Mouse (Mus musculus) CD4-positive helper T cell, adult 2 months (primary cell): ENCODE measurements around the gene Gpr156.
A peak's percentile ranks its signal among the peaks of the same experiment; 100 is the strongest.

Experiments used
- DNase-seq: peaks from one replicate; pipeline ENCODE4 v3.0.0-alpha.2; 2012; ENCODE audit warnings: low read depth, missing footprints, low spot score

The Gpr156 gene

DNA sequence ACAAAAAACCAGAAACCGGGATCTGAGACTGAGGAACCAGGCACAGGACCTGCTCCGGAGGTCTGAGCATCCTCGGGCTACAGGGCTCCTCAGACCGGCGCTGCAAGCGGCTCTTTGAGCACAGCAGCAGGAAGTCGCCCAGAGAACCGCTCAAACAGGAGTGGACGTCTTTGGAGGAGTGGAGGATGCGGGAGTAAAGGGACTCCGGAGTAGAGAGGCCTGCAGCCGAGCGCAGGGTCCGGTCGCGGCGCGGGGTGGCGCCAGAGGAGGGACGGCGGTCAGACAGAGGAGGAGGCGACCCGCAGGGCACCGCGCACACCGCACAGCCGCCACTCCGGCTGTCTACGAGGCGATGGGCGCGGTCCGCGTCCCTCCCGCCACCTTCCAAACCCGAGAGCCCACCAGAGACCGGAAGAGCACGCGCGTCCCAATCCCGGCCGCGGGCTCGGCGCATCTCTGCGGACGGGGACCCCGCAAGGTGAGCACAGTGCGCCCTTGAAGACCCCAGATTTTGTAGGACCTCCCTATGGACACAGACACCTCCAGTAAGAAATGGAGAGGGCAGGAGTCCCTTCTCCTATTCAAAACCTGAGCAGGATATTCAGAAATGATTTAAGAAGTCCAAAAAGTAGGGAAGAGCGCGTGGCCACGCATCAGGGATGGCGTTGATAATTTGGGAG lies at the start of gene Gpr156:
TSS of gene Gpr156 (plus strand) at position 359 of the 680 bp plus-strand sequence.
- no peak for DNase-seq

DNA sequence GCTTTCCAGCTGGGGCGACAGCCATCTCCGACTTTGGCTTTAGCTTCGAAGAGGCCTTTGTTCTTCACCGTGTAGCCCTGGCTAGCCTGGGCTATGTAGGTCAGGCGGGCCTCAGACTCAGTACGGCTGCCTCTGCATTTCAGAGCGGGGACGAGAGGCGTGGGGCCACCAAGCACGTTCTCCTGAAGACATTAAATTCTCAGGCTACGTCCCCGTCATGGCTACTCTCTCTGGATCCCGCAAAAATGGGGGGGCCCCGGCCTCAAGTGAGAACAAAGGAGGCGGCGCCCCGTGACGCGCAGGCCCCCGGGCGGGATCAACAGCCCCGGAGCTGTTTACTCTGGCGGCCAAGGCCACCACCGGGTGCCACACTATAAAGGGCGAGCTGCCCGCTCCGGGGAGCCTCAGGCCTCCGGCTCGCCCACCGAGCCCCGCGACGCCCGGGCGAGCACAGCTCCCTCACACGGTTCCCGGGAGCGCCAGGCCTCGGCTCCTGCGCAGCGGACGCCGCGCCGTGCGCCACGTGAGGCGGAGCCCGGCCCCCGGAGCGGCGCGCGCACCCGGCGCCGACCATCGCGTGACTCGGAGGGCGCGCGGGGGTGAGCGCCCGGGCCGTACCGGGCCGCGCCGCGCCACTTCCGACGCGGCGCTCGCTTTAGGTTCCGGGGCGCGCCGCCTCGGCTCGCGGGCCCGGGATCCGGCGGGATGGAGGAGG lies 48.3 kb upstream of the Gpr156 start, which contains the start of gene Lrrc58:
TSS of gene Lrrc58 (plus strand) at position 599 of the 715 bp plus-strand sequence.
- DNase-seq: peak; percentile 89

DNA sequence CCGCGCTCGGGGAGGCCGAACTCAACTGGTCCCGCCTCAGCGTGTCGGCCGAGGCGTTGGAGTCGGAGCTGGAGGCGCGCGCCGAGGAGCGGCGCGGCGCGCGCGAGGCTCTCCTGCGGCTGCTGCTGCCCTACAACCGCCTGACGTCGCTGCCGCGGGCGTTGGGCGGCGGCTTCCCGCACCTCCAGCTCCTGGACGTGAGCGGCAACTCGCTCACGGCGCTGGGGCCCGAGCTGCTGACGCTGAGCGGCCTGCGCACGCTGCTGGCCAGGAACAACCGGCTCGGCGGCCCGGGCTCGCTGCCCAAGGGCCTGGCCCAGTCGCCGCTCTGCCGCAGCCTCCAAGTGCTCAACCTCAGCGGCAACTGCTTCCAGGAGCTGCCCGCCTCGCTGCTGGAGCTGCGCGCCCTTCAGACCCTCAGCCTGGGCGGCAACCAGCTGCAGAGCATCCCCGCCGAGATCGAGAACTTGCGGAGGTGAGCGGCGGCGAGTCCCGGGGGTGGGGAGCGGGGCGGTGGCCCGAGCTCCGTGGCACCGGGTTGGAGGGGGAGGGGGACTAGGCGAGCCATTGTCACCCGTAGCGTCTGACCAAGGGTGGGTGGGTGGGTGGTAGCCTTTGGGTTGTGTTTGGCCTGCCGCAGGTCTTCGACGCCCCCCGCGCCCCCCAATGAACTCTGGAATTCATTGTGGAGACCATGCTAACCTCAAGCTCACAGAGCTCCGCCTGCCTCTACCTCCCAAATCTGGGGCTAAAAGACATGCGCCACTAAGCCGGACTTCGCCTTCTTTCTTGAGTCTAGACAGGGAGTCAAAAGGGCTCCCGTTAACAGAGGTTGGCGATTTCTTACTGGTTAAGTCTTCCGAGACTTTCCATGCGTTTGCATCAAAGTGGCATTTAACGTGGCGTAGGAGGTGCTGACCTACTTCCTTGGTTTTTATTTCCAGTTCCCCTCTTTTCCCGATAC lies 47.5 kb upstream of the Gpr156 start:
- DNase-seq: peak; percentile 88

DNA sequence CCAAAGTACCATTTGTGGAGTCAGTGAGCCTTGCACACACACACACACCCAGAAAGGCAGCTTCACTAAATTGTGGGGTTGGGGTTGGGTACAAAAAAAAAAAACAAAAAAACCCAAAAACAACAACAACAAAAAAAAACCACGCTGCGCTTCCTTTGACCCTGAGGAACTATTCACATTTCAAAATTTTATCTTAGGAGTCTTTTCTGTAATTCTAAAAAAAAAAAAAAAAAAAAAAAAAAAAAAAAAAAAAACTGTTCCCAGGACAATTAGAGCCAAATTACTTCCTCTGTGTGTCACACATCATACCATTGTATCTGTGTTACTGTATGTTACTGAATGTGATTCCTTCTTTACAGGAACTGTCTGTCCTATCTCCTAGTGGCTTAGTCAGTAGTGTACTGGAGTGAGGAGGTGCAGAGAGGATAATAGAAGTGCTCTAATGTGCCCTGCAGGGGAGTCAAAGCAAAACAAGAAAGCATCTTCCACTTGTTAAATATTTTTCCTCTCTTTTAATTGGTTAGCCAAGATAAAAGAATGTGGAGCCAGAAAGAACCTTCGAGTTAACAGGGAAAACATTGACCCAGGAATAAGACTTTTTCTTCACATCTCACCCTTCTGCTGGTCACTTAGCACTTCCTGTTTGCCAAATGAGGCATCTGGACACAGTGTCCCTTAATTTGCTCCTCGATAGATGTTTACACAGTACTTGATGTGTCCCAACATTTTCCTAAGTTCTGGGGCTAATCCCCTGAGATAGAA lies 46.6 kb upstream of the Gpr156 start:
- peak; percentile 22 for DNase-seq

DNA sequence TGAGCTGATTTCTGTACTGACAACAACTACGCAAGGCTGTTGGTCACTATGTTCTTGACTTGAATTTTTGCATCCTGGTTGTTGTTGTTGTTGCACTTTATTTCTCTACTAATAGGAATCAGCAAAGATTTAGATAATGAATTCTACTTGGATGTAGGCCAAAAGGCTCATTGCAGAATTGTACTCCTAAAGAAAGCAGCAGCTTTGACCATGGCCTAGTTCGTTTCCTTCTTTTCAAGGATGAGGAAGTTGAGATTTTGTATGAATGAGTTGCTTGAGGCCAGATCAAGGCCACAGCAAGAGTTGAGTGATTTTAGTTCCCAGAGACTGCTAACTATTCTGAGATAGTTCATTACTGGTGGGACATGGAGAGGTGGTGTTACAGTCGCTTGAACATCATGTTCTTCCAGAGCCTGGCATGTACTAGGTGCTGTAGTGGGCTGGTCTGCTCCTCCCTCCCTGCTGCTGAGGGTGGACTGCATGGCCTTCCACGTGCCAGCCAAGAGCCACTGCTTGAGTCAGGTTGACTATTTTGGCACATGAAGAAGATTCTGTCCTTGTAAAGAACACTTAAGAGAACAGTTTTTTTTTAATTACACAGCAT lies 45.1 kb upstream of the Gpr156 start:
- DNase-seq: no peak

DNA sequence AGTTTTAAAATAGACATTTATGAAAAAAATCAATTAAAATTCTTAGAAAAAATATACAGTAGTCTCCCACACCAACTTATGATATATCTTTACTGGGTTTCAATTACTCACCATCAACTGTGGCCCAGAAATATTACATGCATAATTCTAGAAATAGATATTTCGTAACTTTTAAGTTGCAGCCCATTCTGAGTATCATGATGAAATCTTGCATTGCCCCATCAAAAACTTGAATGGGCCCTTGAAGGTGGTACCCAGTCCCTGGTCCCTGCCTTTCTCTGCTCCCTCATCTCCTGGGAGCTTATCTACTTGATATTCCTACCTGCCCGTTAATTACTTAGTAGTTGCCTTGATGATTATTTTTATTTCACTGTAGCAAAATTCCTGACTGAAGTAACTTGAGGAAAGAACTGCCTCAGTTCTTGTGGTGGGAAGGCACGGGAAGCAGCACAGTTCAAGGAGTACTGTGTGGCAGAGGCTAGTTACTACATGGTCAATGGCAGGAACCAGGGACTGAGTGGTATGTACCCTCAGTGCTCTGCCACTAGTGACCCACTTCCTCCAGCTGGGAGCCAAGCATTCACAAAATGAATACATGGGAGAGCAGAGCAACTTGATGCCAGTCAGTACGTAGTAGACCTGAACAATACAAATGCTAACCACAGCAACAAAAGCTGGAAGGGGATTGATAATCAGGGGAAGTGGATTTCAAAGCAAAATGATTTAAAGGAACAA lies 41.6 kb upstream of the Gpr156 start:
- no peak for DNase-seq

DNA sequence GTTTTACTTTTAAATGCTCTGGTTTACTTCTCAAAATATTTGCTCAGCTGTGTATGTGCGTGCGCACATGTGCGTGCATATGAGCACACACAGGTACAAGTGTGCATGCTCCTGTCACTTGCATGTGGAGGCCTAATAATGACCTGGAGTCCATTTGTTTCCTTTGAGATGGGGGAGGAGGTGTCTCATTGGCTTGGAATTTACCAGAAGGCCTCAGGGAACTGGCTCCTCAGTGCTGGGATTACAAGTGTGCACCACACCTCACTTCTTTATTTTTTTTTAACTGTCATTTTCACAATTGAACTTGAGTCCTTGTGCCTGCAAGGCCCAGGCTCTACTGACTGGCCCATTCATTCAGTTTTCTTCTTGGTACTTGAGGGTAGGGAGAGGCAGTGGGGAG lies 38.9 kb upstream of the Gpr156 start:
- no peak for DNase-seq

DNA sequence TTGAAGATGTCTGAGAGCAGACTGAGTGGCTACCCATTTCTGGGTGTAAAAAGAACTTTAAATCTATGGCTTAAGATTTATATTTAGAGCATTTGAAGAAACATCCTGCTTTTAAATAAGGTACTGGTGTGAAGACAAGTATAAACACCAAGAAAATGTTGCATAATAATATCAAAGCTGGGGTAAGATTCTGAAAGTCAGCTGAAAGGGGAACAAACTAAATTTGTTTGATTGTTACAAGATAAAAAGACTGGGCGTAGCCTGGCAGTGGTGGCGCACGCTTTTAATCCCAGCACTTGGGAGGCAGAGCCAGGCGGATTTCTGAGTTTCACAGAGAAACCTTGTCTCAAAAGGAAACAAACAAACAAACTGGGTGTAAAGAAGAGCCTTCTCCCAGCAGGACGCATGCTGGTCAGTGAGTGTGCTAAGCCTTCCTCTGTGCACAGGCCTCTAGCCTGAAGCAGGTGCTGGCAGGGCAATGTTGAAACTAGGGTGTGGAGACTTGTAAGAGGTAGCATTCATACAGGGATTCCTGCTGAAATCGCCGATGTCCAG lies 37.3 kb upstream of the Gpr156 start:
- no peak for DNase-seq

DNA sequence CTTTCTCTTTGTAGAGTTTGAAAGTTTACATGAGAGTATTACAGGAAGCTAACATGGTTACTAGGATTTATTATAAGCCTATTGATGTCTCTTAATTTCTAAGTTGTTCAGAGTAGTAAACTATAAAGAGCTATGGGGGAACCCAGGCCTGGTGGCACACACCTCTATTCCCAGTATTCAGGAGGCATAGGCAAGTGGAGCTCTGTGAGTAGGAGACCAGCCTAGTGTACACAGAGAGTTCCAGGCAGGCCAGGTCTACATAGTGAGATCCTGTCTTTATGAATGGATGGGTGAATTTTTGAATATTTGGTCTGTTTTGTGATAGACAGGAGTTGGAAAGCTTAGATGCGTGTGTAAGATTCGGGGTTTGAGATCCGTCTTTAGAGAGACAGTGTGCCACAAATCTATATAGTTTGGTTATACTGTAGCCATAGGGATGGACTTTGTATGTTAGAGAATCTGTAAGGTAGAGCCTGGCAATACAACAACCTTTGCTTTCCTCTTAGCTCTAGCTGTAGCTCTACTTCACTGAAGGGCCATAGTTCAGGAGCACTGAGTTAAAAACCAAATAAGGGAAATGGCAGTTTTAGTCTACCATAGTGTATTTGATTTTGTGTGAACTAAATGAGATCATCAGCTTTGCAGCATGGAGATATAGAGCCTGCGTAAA lies 36.4 kb upstream of the Gpr156 start:
- no peak for DNase-seq

DNA sequence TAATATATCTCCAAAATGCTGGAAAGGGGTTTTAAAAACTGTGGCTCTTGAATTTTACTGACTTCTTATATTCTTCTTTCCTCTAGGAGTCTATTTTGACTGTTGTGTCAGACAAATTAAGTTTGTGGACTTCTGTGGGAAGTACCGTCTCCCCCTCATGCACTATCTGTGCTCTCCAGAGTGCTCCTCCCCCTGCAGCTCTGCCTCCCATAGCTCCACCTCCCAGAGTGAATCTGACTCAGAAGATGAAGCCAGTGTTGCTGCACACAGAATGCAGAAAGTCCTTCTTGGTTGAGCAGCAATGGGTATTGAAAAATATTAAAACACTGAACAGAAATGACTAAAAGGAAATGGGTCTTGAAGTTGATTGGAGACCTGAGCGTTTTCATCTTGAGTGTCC lies 35.1 kb upstream of the Gpr156 start:
- no peak for DNase-seq

DNA sequence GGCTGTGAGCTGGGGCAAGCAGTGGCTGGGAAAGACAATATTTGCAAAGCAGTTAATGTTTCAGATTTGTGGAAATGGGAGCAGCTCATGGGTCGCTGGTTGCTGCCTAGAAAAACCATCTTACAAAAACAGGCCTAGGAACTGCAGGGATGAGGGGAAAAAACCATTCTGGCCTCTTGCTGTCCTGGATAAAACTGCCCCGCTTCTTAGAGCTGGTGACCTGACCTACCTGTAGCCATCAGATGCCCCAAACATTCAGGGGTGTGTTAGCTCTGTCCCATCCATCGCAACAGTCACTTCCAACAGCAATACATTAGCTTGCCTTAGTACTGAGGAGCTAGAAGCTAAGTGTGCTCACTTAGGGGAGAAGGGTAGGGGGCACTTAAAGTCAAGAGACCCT lies 27.3 kb upstream of the Gpr156 start:
- no peak for DNase-seq

DNA sequence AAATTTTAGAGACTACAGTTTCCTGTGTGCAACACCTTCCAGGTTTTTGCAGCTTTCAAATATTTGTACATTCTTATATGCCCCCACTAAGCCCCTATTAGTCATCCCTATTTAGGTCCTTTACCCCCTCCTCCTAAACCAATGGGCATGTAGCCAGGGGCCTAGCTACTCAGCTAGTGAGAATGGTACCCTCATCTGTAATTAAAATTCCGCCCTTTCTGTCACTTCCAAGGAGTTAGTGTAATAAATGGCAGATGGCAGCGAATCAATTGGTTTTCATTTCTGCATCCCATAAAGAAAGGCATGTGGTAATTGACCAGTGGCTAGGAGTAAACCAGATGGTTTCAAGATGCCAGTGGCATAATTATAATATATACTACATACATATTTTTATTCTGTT lies 23.6 kb upstream of the Gpr156 start:
- DNase-seq: no peak

DNA sequence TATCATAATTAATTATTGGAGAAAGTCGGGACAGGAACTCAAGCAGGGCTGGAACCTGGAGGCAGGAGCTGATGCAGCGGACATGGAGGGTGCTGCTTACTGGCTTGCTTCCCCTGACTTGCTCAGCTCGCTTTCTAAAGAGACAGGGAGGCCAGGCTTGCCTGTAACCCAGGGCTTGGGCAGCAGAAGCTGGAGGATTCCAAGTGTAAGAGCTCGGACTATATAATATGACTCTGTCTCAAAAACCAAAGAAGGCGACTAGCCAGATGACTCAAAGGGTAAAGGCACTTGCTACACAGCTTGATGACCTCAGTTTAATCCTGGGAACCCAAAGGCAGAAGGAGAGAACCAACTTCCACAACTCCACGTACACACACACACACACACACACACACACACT lies 22.9 kb upstream of the Gpr156 start:
- no peak for DNase-seq

DNA sequence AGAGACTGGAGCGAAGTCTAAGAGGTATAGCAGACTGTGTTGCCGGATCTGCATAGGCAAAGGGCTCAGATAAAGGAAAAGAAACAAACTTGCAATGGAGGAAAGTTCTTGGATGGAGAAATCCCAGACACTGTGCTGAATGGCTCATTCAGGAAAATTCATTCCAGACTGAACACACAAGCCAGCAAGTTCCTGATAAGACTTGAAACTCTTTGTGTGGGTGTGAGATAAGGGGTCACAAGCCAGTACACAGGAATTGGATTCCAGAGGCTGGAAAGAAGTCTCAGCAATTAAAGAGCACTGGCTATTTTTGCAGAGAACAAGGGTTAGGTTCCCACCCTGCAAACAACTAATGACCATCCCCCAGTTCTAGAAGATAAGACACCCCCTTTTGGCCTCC lies 22.4 kb upstream of the Gpr156 start:
- DNase-seq: no peak

DNA sequence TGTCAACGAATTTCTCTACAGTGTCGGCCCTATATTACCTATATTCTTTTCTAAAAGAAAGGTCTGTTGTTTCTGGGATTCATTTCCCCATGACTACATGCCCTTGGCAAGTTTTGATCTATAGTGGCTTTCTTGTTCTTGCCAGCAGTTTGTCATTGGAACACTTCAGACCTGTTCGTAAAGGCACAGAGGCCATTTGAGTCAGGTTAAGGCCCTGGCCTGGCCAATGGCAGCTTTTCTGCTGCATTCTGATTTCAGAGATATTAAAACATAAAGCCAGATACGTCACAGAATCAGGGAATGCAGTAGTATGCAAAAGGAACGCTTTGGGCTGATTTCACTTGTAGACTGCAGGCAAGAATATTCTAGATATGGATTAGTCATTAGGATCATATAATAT lies 17.5 kb upstream of the Gpr156 start:
- DNase-seq: no peak

DNA sequence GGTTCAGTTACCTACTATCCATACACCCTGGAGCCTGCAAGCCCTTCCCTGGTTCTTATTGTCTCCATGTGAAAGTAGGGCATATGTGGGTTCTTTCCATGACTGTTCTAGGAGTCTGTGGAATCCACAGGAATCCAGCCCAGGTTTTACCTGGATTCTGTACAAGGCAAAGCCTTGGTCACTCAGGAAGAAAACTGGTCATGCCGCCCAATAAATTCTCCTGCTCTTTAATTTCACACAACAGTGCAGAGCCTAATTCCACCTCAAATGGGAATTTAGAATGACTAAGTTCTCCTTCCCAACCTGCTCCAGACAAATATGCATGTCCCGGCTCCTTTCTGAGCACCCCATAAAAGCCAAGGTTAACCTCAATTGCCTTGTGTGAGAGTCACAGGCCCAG lies 16.9 kb upstream of the Gpr156 start:
- DNase-seq: no peak

DNA sequence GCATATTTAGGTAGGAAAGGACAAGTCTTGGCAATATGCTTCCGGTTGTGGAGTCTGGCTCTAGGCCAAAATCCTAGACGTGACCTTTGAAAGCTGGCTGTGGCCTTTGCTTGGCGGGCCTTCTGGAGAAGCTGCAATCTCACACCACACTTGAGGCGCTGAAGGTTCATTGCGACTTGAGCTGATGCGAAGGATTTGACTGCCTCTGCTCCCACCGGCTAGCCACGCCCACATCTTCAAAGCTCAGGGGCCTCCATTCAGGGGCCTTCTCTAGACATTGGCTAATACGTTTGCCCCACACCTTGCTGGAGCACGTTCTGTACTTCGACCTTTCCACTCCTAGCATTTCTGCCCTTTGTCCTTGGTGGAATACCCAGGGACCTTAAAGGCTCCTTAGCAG lies 15.0 kb upstream of the Gpr156 start:
- no peak for DNase-seq

DNA sequence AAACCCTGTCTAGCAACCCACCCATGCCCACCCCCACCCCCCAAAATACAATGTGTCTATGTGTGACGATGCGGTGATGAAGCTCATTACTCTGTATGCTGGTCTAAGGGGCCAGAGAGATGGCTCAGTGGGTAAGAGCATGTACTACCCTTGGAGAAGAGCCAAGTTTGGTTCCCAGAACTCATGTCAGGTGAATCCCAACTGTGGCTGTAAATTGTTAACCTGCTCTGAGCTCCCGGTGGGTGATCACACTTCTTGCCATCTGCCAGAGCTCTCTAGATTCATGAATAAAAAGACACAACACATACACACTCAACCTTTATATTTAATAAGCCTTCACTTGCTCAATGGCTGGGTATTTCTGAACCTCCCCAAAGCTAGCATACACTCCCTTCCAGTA lies 9.8 kb upstream of the Gpr156 start:
- no peak for DNase-seq

DNA sequence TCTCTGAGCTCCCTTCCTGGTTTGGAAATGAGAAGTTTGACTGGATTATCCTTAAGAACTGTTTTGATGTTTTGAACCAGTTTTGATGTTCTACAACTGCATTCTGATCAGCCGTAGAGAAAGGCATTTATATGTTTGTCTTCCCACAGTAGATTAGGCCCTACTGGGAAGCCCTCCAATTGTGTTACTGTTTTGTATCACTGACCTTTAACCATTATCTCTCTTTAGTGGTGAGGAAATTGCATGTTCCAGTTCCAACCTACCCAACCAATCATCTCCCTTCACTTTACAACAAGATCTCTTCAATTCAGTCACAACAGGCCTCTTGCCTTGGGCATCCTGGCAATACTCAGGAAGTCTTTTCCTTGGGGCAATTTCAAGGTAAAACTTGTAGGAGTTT lies 5.2 kb upstream of the Gpr156 start:
- DNase-seq: no peak

DNA sequence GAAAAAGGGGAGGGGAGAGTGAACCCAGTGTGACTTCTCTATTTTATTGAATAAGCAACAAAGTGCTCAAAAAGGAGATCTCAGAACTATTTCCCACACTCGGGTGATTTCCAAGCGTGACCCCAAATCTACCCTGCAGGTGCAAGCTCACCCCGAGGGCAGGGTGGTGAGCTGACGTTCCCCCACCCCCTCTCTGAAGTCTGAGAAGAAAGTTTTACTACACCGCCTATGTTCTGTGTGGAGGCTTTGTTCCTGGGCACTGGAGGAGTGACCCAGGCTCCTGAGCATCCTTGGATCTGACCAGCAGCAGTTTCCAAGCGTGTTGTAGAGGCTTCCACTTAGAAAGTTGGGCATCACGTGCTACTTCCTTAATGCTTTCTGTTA lies 514 bp downstream of the Gpr156 start:
- no peak for DNase-seq
